9 mouse cellular contexts compared by ENCODE assay signal in genomic region chr17:8936603-8937002, GRCm38 (mm10). TPM values are rescaled to one million over a fixed set of nuclear protein-coding genes. Genes with fewer than 3 reads are reported as not detected.
DNase-seq lines count a peak whose midpoint lies in the region; ATAC-seq and TF ChIP-seq lines count a peak whose summit lies in the region.
"Had no signal": no experiment of that assay in that cellular context is flagged by ENCODE, and none has a peak within 500 bp of the region (broad histone marks: within the 10 kb centered on the region; RNA-seq: fewer than 3 reads in every experiment).

No protein-coding gene starts in this region.

- H3K9ac ChIP-seq in forebrain, embryonic 13.5 days, result no peak overlapping the region
- no peak overlapping the region for H3K9ac ChIP-seq in forebrain, embryonic 11.5 days (ENCODE audit: low read length)
- no peak overlapping the region for H3K9ac ChIP-seq in limb, embryonic 14.5 days (ENCODE audit: low read depth, low read length, severe bottlenecking)
- H3K9ac ChIP-seq: midbrain, embryonic 12.5 days had no signal

- H3K4me1 ChIP-seq in forebrain, embryonic 13.5 days, result peaks cover 7% of the 10 kb centered on the region
- H3K4me1 ChIP-seq in forebrain, embryonic 11.5 days (replicated peaks; ENCODE audit: control insufficient read depth, insufficient read depth, low read length), result 0 out of 2 replicates have a peak, but pooled peaks cover 2% of the 10 kb centered on the region
- no peaks in the 10 kb centered on the region for H3K4me1 ChIP-seq in limb, embryonic 14.5 days (ENCODE audit: control insufficient read depth, insufficient read depth, low read length)
- H3K4me1 ChIP-seq in limb, embryonic 10.5 days, result no peaks in the 10 kb centered on the region

- WGBS in forebrain, embryonic 13.5 days, result 4% methylated on average over 4 of the region's 4 CpGs
- WGBS in forebrain, embryonic 11.5 days, result 5% methylated on average over 4 of the region's 4 CpGs
- 4% methylated on average over 4 of the region's 4 CpGs for WGBS in limb, embryonic 14.5 days
- 10% methylated on average over 4 of the region's 4 CpGs for WGBS in limb, embryonic 10.5 days

- no peak overlapping the region for H3K27ac ChIP-seq in forebrain, embryonic 13.5 days
- no peak overlapping the region for H3K27ac ChIP-seq in forebrain, embryonic 11.5 days (ENCODE audit: low read depth, low read length)
- H3K27ac ChIP-seq in limb, embryonic 14.5 days (replicated peaks; ENCODE audit: low read depth, low read length), result no peak overlapping the region
- H3K27ac ChIP-seq in limb, embryonic 10.5 days, result no peak overlapping the region
- H3K27ac ChIP-seq: midbrain, embryonic 12.5 days had no signal

- no peak overlapping the region for H3K4me3 ChIP-seq in forebrain, embryonic 13.5 days
- H3K4me3 ChIP-seq in forebrain, embryonic 11.5 days (ENCODE audit: low read depth, low read length), result no peak overlapping the region
- H3K4me3 ChIP-seq in limb, embryonic 14.5 days (replicated peaks; ENCODE audit: low read length), result no peak overlapping the region
- H3K4me3 ChIP-seq in limb, embryonic 10.5 days, result no peak overlapping the region
- H3K4me3 ChIP-seq: midbrain, embryonic 12.5 days had no signal

- H3K9me3 ChIP-seq in forebrain, embryonic 13.5 days (replicated peaks), result no peaks in the 10 kb centered on the region
- no peaks in the 10 kb centered on the region for H3K9me3 ChIP-seq in forebrain, embryonic 11.5 days (ENCODE audit: control insufficient read depth, low read length)
- no peaks in the 10 kb centered on the region for H3K9me3 ChIP-seq in limb, embryonic 14.5 days (ENCODE audit: control insufficient read depth, low read length)
- H3K9me3 ChIP-seq in limb, embryonic 10.5 days (replicated peaks), result no peaks in the 10 kb centered on the region
- H3K9me3 ChIP-seq: midbrain, embryonic 12.5 days had no signal

- no peaks in the 10 kb centered on the region for H3K27me3 ChIP-seq in forebrain, embryonic 13.5 days
- no peaks in the 10 kb centered on the region for H3K27me3 ChIP-seq in forebrain, embryonic 11.5 days (ENCODE audit: control insufficient read depth, insufficient read depth, low read length)
- no peaks in the 10 kb centered on the region for H3K27me3 ChIP-seq in limb, embryonic 14.5 days (ENCODE audit: control insufficient read depth, insufficient read depth, low read length)
- H3K27me3 ChIP-seq in limb, embryonic 10.5 days (ENCODE audit: low read depth, poor library complexity, severe bottlenecking), result peaks cover 11% of the 10 kb centered on the region; the same call in 1 of the 2 replicates
- H3K27me3 ChIP-seq: midbrain, embryonic 12.5 days had no signal

- TF ChIP-seq POLR2A in limb, embryonic 14.5 days (IDR thresholded peaks at IDR 0.05; ENCODE audit: borderline replicate concordance, extremely low read depth, insufficient read depth, insufficient read length), result no peak

- DNase-seq in forebrain, embryonic 11.5 days (ENCODE audit: low spot score), result no peak
- peak; percentile 38 for DNase-seq in limb, embryonic 14.5 days (ENCODE audit: low spot score)
- no peak for DNase-seq in limb, embryonic 10.5 days (ENCODE audit: low spot score)
- DNase-seq in ZHBTc4 (ENCODE audit: low read depth, low spot score), result peak; percentile 45
- DNase-seq in retina, postnatal 7 days (ENCODE audit: low read depth, low spot score), result peak; percentile 43
- no peak for DNase-seq in right cerebral cortex, postnatal 25 days

- peaks cover 4% of the 10 kb centered on the region for H3K36me3 ChIP-seq in forebrain, embryonic 13.5 days (ENCODE audit: poor library complexity, severe bottlenecking)
- H3K36me3 ChIP-seq in forebrain, embryonic 11.5 days (ENCODE audit: control insufficient read depth, insufficient read depth, low read length), result no peaks in the 10 kb centered on the region
- H3K36me3 ChIP-seq in limb, embryonic 14.5 days (ENCODE audit: control insufficient read depth, insufficient read depth, low read length), result no peaks in the 10 kb centered on the region
- no peaks in the 10 kb centered on the region for H3K36me3 ChIP-seq in limb, embryonic 10.5 days
- H3K36me3 ChIP-seq: midbrain, embryonic 12.5 days had no signal

- ATAC-seq in forebrain, embryonic 13.5 days, result peak; percentile 38; the same call in 1 of the 2 replicates
- ATAC-seq in forebrain, embryonic 11.5 days (replicated peaks; ENCODE audit: low FRiP score), result no peak
- no peak for ATAC-seq in limb, embryonic 14.5 days (ENCODE audit: low FRiP score, low read depth)
- peak; percentile 59 for ATAC-seq in granulocyte monocyte progenitor cell, adult 5-6 weeks (replicated peaks; ENCODE audit: poor library complexity, severe bottlenecking)

- H3K4me2 ChIP-seq in forebrain, embryonic 13.5 days, result no peak overlapping the region
- H3K4me2 ChIP-seq in forebrain, embryonic 11.5 days (ENCODE audit: low read depth, low read length, severe bottlenecking), result no peak overlapping the region
- H3K4me2 ChIP-seq in limb, embryonic 14.5 days (replicated peaks; ENCODE audit: low read depth, low read length, severe bottlenecking), result no peak overlapping the region
- H3K4me2 ChIP-seq: midbrain, embryonic 12.5 days had no signal

RNA-seq across cellular contexts. Expression of gene 1700010I14Rik, which starts 51.5 kb away (rescaled TPM):
- 2.1 and 2.4 TPM in 2 replicates for polyA plus RNA-seq in forebrain, embryonic 13.5 days (2015; fragmentation: Nextera tagmentation; extraction: Ambion mirVana)
- polyA plus RNA-seq in forebrain, embryonic 11.5 days (2014; fragmentation: Nextera tagmentation; extraction: Ambion mirVana), result 2.6 and 2.9 TPM in 2 replicates
- 0.77 and 0.98 TPM in 2 replicates for polyA plus RNA-seq in limb, embryonic 14.5 days (2012; rRNA removed)
- 0.41 and 0.45 TPM in 2 replicates for polyA plus RNA-seq in limb, embryonic 14.5 days (2014; fragmentation: Nextera tagmentation; extraction: Ambion mirVana)
- 2.0 and 2.4 TPM in 2 replicates for polyA plus RNA-seq in limb, embryonic 10.5 days (2016; fragmentation: Nextera tagmentation; extraction: Ambion mirVana)
- total RNA-seq in granulocyte monocyte progenitor cell, adult 5-6 weeks (2014; fragmentation: Nextera tagmentation), result 5.2 and 5.3 TPM in 2 replicates
- total RNA-seq in granulocyte monocyte progenitor cell, adult 5-6 weeks (2017), result 6.5 and 7.9 TPM in 2 replicates

Comparison
In these comparisons a context has a peak if more than half of its experiments do, and no peak if none do; other contexts are left out.
1. ATAC-seq: peak in forebrain, embryonic 13.5 days (single experiment) and granulocyte monocyte progenitor cell, adult 5-6 weeks (single experiment); none in forebrain, embryonic 11.5 days (single experiment) and limb, embryonic 14.5 days (single experiment).
2. DNase-seq: peak in limb, embryonic 14.5 days (single experiment), ZHBTc4 (single experiment) and retina, postnatal 7 days (single experiment); none in forebrain, embryonic 11.5 days (single experiment), limb, embryonic 10.5 days (single experiment) and right cerebral cortex, postnatal 25 days (single experiment).